Mouse (Mus musculus): ENCODE results near the gene Tnfaip8l2. TPM values are rescaled to one million over a fixed set of nuclear protein-coding genes. Genes with fewer than 3 reads are reported as not detected.
A peak's percentile ranks its signal among the peaks of the same experiment; 100 is the strongest.

Tnfaip8l2 gene
- polyA plus RNA-seq, 1 experiment: 79.6 TPM

DNA sequence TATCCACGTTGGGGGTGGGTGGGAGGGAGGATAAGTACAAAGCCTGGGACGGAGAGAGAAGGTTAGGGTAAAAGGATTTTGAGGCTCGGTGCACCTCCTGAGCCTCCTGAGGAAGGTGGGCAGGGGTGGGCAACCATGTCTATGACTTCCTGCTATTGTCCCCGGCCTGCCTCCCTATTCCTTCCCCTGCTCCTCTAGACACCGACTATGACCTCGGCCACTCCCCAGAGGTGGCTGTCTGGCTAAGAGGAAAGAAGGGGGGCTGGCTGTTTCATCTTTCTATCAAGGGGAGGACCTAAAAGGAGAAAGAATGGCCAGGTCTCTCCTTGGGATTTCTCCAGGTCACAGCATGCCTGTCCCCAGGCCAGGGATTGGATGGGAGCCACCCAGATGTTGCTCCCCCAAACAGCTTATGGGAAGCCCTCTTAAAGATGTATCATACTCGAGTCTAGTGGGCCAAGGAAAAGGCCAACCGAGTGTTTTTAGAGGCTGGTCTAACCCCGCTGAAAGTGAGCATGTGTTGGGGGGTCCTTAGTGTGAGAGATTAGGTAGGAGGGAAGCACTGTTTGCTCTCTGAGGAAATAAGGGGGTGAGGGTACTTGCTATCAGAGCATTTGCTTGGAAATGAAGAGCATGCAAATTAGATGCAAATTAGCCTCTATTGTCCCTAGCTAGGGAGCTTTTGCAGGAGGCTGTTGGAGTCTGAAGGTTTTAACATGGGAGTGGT is 19.6 kb upstream of the Tnfaip8l2 start:
- Histone ChIP-seq H3K27ac (ENCODE audit: control insufficient read depth, insufficient read depth, low read length) (no peak overlapping the region), H3K4me3 (ENCODE audit: control insufficient read depth, insufficient read depth, low read length) (no peak overlapping the region), H3K4me1 (replicated peaks; ENCODE audit: control insufficient read depth, insufficient read depth, low read length) (peaks cover 15% of the 10 kb centered on the region), H3K27me3 (ENCODE audit: control insufficient read depth, insufficient read depth, low read length) (peaks cover 6% of the 10 kb centered on the region; the same call in 1 of the 2 replicates), H3K36me3 (ENCODE audit: control insufficient read depth, insufficient read depth, low read length) (no peaks in the 10 kb centered on the region)
- no peak for DNase-seq
- no peak for TF ChIP-seq CTCF (IDR thresholded peaks at IDR 0.05; ENCODE audit: borderline replicate concordance, control insufficient read depth, extremely low read depth, insufficient read depth, low read length, poor library complexity)
- no peak for TF ChIP-seq POLR2A (IDR thresholded peaks at IDR 0.05; ENCODE audit: control insufficient read depth, extremely low read depth, insufficient read depth, low read length, poor library complexity)
- WGBS: 43% methylated on average over 9 of the region's 9 CpGs

DNA sequence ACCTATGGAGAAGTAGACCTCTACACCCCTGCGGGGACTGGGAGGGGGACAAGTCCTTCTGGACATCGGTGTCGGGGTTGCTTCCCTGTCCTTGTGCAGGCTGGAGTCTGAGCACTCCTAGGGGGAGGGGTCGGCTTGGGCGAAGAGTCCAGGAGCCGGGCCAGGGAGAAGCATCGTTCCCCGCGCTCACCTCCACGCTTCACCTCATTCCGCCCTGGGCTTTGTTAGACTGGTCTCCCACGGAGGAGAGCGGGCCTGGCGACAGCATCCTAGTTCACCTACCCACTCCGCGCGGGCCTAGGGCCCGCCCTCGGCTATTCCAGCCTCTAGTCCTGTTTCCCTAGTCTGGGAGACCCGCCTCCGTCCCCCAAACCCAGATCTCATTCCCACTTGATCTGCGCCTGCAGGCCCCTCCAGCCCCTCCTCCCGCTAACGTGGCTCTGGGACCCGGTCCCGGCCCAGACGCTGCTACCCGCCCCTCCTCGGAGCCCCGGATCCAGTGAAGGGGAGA is 18.9 kb upstream of the Tnfaip8l2 start:
- no peak overlapping the region for H3K27ac ChIP-seq (ENCODE audit: control insufficient read depth, insufficient read depth, low read length)
- H3K36me3 ChIP-seq (ENCODE audit: control insufficient read depth, insufficient read depth, low read length): no peaks in the 10 kb centered on the region
- WGBS: 17% methylated on average over 30 of the region's 30 CpGs
- H3K27me3 ChIP-seq (ENCODE audit: control insufficient read depth, insufficient read depth, low read length): peaks cover 6% of the 10 kb centered on the region; the same call in 1 of the 2 replicates
- DNase-seq: peak; percentile 19
- H3K4me3 ChIP-seq (ENCODE audit: control insufficient read depth, insufficient read depth, low read length): peak overlapping the region; percentile 83
- peaks cover 15% of the 10 kb centered on the region for H3K4me1 ChIP-seq (replicated peaks; ENCODE audit: control insufficient read depth, insufficient read depth, low read length)
- TF ChIP-seq POLR2A (IDR thresholded peaks at IDR 0.05; ENCODE audit: control insufficient read depth, extremely low read depth, insufficient read depth, low read length, poor library complexity): no peak
- TF ChIP-seq CTCF (IDR thresholded peaks at IDR 0.05; ENCODE audit: borderline replicate concordance, control insufficient read depth, extremely low read depth, insufficient read depth, low read length, poor library complexity): no peak

DNA sequence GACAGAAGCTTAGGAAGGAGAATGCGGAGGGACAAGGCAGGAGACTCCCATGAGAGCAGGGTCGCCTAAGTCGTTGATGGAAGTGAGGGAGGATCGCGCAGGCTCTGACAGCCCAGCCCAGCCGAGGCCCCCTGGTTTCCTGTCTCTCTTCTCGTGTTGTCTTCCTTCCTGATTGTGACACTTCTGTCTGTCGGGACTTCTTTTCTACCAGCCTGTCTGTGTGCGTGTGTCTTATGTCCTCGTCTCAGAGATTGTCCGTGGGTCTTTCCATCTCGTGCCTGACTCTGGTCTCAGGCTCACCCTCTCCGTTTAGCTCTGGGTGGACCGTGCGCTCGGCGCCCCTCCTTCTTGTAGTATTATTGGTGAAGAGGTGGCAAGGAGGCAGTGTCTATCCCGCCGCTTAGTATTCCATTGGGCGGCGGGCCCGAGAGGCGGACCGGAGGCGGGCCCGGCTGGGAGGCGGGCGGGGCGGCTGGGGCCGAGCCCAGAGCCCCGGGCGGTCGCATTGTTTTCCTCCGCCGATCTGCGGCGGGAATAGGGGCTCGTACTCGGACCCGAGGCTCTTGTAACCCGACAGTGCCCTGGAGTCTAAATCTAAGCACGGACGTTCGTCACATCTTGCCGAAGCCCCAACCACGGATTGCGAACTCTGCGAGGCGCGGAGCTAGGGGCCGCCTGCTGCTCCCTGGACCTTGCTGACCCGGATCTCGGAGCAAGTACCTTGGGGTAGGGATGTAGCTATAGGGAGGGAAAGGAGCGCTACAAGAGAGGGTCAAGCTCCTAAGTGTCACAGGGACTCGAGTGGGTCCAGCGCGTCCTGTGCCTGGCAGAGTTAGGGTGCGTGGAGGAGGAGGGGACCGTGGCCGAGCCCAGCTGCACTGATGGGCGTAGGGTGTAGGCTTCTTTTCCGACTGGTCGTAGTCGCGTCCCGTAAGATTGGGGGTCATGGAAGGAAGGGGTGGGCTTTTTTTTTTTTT is 18.1 kb upstream of the Tnfaip8l2 start, which contains the start of gene Sema6c:
Sema6c (plus strand) TSS at position 471 of the 977 bp plus-strand sequence.
- WGBS: under 1% methylated on average over 66 of the region's 66 CpGs
- Histone ChIP-seq H3K4me1 (replicated peaks; ENCODE audit: control insufficient read depth, insufficient read depth, low read length) (peaks cover 15% of the 10 kb centered on the region), H3K36me3 (ENCODE audit: control insufficient read depth, insufficient read depth, low read length) (no peaks in the 10 kb centered on the region), H3K27ac (ENCODE audit: control insufficient read depth, insufficient read depth, low read length) (no peak within 1 kb of the TSS), H3K27me3 (ENCODE audit: control insufficient read depth, insufficient read depth, low read length) (peaks cover 6% of the 10 kb centered on the region; the same call in 1 of the 2 replicates), H3K4me3 (ENCODE audit: control insufficient read depth, insufficient read depth, low read length) (peak within 1 kb of the TSS; percentile 83)
- DNase-seq: peak; percentile 85
- TF ChIP-seq CTCF (IDR thresholded peaks at IDR 0.05; ENCODE audit: borderline replicate concordance, control insufficient read depth, extremely low read depth, insufficient read depth, low read length, poor library complexity): peak; percentile 73
- TF ChIP-seq POLR2A (IDR thresholded peaks at IDR 0.05; ENCODE audit: control insufficient read depth, extremely low read depth, insufficient read depth, low read length, poor library complexity): 0 out of 2 replicates have a peak, but pooled peaks have one; percentile 45

DNA sequence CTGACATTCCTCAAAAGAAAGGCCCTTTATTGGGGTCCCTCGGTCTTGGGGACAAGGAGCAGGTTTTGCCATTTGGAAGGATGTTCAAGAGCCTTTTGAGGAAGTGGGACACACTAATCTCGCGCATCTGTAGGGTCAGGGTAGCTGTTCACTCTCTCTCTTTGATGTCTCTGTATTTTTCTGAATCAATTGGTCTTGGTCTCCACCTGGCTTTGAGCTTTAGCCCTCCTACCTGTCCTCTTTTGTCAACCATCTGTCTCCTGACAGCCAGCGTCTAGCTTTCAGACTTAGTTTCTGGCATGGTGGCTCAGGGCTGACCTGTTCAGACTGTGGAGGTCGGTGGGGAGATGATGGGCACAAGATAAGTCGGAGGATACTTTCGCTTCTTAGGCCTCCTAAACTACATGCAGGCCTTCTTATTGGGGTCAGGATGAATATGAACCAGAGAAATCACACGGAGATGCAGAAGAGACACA is 17.4 kb upstream of the Tnfaip8l2 start:
- peak overlapping the region; percentile 83 for H3K4me3 ChIP-seq (ENCODE audit: control insufficient read depth, insufficient read depth, low read length)
- H3K27ac ChIP-seq (ENCODE audit: control insufficient read depth, insufficient read depth, low read length): no peak overlapping the region
- WGBS: 24% methylated on average over 8 of the region's 8 CpGs
- peak; percentile 3 for DNase-seq
- peaks cover 6% of the 10 kb centered on the region; the same call in 1 of the 2 replicates for H3K27me3 ChIP-seq (ENCODE audit: control insufficient read depth, insufficient read depth, low read length)
- peaks cover 15% of the 10 kb centered on the region for H3K4me1 ChIP-seq (replicated peaks; ENCODE audit: control insufficient read depth, insufficient read depth, low read length)
- H3K36me3 ChIP-seq (ENCODE audit: control insufficient read depth, insufficient read depth, low read length): no peaks in the 10 kb centered on the region
- no peak for TF ChIP-seq CTCF (IDR thresholded peaks at IDR 0.05; ENCODE audit: borderline replicate concordance, control insufficient read depth, extremely low read depth, insufficient read depth, low read length, poor library complexity)
- no peak for TF ChIP-seq POLR2A (IDR thresholded peaks at IDR 0.05; ENCODE audit: control insufficient read depth, extremely low read depth, insufficient read depth, low read length, poor library complexity)

DNA sequence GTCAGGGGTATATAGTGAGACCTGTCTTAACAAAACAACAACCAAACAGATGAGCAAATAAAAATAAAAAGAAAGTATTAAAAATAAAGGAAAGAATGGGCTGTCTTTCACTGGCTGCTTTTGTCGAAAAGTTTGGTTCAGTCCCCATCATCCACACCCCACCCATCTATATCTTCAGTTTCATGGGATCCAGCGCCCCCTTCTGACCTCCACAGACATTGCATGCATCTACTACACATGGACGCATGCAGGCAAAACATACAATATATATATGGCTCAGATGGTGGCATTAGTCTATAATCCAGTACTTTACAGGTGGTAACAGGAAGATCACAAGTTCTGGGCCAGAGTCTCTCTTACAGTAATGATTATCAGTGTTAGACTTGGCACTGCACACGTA is 11.7 kb upstream of the Tnfaip8l2 start:
- no peak overlapping the region for H3K4me3 ChIP-seq (ENCODE audit: control insufficient read depth, insufficient read depth, low read length)
- DNase-seq: peak; percentile 74
- H3K27ac ChIP-seq (ENCODE audit: control insufficient read depth, insufficient read depth, low read length): no peak overlapping the region
- 36% methylated on average over 4 of the region's 4 CpGs for WGBS
- TF ChIP-seq POLR2A (IDR thresholded peaks at IDR 0.05; ENCODE audit: control insufficient read depth, extremely low read depth, insufficient read depth, low read length, poor library complexity): no peak
- TF ChIP-seq CTCF (IDR thresholded peaks at IDR 0.05; ENCODE audit: borderline replicate concordance, control insufficient read depth, extremely low read depth, insufficient read depth, low read length, poor library complexity): no peak
- H3K4me1 ChIP-seq (replicated peaks; ENCODE audit: control insufficient read depth, insufficient read depth, low read length): no peaks in the 10 kb centered on the region
- no peaks in the 10 kb centered on the region for H3K27me3 ChIP-seq (ENCODE audit: control insufficient read depth, insufficient read depth, low read length)
- no peaks in the 10 kb centered on the region for H3K36me3 ChIP-seq (ENCODE audit: control insufficient read depth, insufficient read depth, low read length)

DNA sequence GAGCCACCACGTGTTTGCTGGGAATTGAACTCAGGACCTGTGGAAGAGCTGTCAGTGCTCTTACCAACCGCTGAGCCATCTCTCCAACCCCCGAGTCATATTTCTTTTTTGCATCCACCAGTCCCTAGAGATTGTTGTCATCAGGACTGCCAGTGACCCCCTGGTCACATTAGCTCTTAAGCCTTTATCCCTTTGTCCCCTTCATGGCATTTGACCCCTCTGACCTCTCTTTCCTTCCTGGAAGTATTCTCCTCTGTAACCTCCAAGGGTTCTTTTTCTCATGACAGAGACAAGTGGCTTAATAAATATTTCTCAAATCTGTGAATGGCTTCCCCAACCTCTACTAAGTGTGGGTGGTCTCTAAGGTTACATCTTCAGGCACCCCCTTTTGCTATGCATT is 5.8 kb upstream of the Tnfaip8l2 start:
- Histone ChIP-seq H3K27ac (ENCODE audit: control insufficient read depth, insufficient read depth, low read length) (no peak overlapping the region), H3K36me3 (ENCODE audit: control insufficient read depth, insufficient read depth, low read length) (no peaks in the 10 kb centered on the region), H3K4me3 (ENCODE audit: control insufficient read depth, insufficient read depth, low read length) (no peak overlapping the region), H3K27me3 (ENCODE audit: control insufficient read depth, insufficient read depth, low read length) (no peaks in the 10 kb centered on the region), H3K4me1 (replicated peaks; ENCODE audit: control insufficient read depth, insufficient read depth, low read length) (no peaks in the 10 kb centered on the region)
- TF ChIP-seq CTCF (IDR thresholded peaks at IDR 0.05; ENCODE audit: borderline replicate concordance, control insufficient read depth, extremely low read depth, insufficient read depth, low read length, poor library complexity) (no peak), POLR2A (IDR thresholded peaks at IDR 0.05; ENCODE audit: control insufficient read depth, extremely low read depth, insufficient read depth, low read length, poor library complexity) (no peak)
- 90% methylated on average over 3 of the region's 3 CpGs for WGBS
- DNase-seq: no peak

Measured in thymus, adult 2 months (tissue).